Mouse (Mus musculus) naive thymus-derived CD4-positive, alpha-beta T cell, adult 2 months (primary cell): Measurements from ENCODE around the gene Dhrs2.

Experiments
- DNase-seq: peaks from one replicate; pipeline ENCODE4 v3.0.0-alpha.2; 2011; ENCODE audit warnings: low read depth

Dhrs2 gene

DNA sequence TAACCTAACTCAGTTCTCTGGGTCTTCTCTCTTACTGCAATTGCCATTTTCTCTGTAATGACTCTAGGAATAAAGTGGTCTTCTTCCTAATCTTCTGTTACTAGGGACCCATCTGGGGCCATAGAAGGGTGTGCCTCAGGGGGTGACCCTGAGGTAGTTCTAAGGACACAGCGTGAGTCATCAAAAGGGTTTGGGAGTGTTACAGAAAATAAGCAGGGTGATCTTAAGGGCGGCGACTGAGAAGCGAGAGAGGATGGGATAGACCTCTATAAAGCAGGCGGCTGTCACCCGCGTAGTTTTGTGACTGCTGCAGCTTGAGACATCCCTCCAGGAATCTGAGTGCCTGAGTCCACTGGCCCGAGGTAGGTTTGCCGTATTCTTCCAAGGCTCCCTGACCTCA lies at the start of gene Dhrs2:
Gene Dhrs2, plus strand, starts transcription at position 301 of the 400 bp plus-strand sequence.
- no peak for DNase-seq

GRCm38 (mm10) chr14:55174164-55174563 lies 47.6 kb upstream of the Dhrs2 start:
- DNase-seq: no peak

DNA sequence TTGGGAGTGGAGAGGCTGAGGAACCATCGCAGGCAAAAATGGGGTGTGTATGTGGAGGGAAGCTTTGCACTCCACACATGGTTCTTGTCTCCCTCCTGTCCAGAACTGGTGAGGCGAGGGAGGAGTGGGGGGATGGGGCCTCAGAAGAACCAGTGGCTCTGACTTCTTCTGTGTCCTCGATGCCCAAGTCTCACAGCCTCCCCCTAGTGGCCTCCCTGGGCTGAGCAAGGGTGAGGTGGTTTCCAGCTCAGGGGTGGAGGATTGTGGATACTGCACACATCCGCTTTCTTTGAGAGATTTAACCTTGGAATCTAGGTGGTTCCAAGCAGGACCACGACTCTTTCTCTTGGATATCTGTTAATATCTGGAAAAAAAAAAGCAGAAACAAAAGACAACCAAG lies 44.5 kb upstream of the Dhrs2 start:
- DNase-seq: peak; percentile 54

- DNase-seq: no peak
Measured at GRCm38 (mm10) chr14:55180951-55181350, 40.9 kb upstream of the Dhrs2 start.

- DNase-seq: no peak
Measured at GRCm38 (mm10) chr14:55183231-55183630, 38.6 kb upstream of the Dhrs2 start.

DNA sequence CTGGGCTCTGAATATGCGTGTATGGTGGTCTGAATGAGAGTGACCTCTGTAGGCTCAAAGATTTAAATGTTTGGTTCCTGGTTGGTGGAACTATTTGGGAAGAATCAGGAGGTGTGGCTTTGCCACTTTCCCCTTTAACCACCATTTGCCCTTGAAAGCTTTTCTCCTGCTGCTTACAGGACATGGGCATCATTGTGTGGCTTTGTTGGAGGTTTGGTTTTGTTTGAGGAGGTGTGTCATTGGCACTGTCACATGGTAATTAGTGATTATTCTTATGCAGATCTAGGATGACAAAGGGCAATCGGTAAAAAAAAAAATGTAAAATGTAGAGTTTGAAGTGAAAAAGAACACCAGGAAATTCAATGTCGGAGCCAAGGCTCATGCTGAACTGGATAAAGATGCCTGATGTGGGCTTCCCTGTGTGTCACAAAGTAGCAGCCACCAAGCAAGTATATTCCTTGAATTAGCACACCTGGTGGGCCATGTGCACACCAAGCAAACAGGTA lies 37.1 kb upstream of the Dhrs2 start:
- DNase-seq: no peak

- DNase-seq: no peak
Measured at GRCm38 (mm10) chr14:55188491-55188890, 33.3 kb upstream of the Dhrs2 start.

GRCm38 (mm10) chr14:55189351-55189769 lies 32.4 kb upstream of the Dhrs2 start:
- DNase-seq: no peak

GRCm38 (mm10) chr14:55193354-55193753 lies 28.5 kb upstream of the Dhrs2 start:
- no peak for DNase-seq

GRCm38 (mm10) chr14:55193876-55194635 lies 27.8 kb upstream of the Dhrs2 start:
- DNase-seq: peak; percentile 74

GRCm38 (mm10) chr14:55194786-55195185 lies 27.0 kb upstream of the Dhrs2 start:
- DNase-seq: no peak

GRCm38 (mm10) chr14:55197121-55197520 lies 24.7 kb upstream of the Dhrs2 start:
- no peak for DNase-seq

GRCm38 (mm10) chr14:55198187-55198586 lies 23.6 kb upstream of the Dhrs2 start:
- no peak for DNase-seq

DNA sequence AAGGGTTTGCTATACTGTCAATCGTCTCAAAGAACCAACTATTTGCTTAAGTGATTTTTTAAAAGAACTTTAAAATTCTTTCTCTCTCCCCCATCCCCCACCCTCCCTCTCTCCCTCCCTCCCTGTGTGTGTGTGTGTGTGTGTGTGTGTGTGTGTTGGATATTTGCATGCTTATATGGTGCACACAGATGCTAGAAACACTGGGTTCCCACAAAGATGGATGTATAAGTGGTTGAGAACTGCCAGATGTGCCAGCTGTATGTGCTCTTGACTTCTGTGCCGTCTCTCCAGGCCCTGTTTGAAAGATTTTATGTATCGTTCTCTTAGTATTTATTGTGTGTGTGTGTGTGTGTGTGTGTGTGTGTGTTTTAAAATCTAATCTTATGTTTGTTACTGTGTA lies 17.3 kb upstream of the Dhrs2 start:
- no peak for DNase-seq

- DNase-seq: peak; percentile 34
Measured at GRCm38 (mm10) chr14:55205045-55205750, 16.6 kb upstream of the Dhrs2 start.

- no peak for DNase-seq
Measured at GRCm38 (mm10) chr14:55208306-55208705, 13.5 kb upstream of the Dhrs2 start.

- DNase-seq: no peak
Measured at GRCm38 (mm10) chr14:55213621-55214020, 8.2 kb upstream of the Dhrs2 start.

GRCm38 (mm10) chr14:55214507-55214906 lies 7.3 kb upstream of the Dhrs2 start:
- DNase-seq: peak; percentile 68

GRCm38 (mm10) chr14:55223172-55223571 lies 1.4 kb downstream of the Dhrs2 start:
- no peak for DNase-seq

- DNase-seq: no peak
Measured at GRCm38 (mm10) chr14:55234639-55235038, 12.8 kb downstream of the Dhrs2 start.

GRCm38 (mm10) chr14:55236685-55237084 lies 14.9 kb downstream of the Dhrs2 start:
- DNase-seq: no peak

- DNase-seq: no peak
Measured at GRCm38 (mm10) chr14:55242664-55243063, 20.9 kb downstream of the Dhrs2 start.

GRCm38 (mm10) chr14:55247181-55247580 lies 25.4 kb downstream of the Dhrs2 start:
- no peak for DNase-seq
